Comparison of ENCODE assay signal across 15 mouse cellular contexts in the genomic region with DNA sequence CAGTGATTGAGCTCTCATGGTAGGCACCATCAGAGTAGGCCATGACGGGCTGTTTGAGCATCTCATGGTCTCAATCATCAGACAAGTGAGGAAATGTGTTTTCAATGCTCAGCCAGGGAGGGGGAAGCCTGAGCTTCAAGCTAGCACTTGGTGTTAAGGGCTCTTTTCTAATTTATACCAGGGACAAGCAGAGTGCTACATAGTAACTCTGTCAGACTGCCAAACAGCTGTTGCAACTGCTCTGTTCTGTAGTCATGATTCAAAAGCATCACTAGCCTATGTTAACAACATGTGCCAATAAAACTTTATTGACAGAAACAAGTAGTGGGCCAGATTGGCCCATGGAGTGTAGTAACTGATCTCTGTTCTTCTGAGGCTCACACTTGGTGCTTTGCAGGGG.
"Had no signal": no experiment of that assay in that cellular context is flagged by ENCODE, and none has a peak within 500 bp of the region (broad histone marks: within the 10 kb centered on the region; RNA-seq: fewer than 3 reads in every experiment).

No protein-coding gene starts in this region.

- H3K4me1 ChIP-seq: liver, embryonic 13.5 days; lung, embryonic 15.5 days; megakaryocyte, embryonic 14.5 days; neural tube, embryonic 12.5 days had no signal

- H3K36me3 ChIP-seq: liver, embryonic 13.5 days; lung, embryonic 15.5 days; neural tube, embryonic 12.5 days had no signal

- DNase-seq: kidney, adult 8-10 months; liver; liver, embryonic 13.5 days; liver, postnatal 0 days; lung, postnatal 14 days; retina, postnatal 1 day; right cerebral cortex, postnatal 4 days; spleen, adult 18-20 months; thymus, postnatal 36 days had no signal

- H3K27ac ChIP-seq: left cerebral cortex, adult 2 months; liver, embryonic 13.5 days; lung, embryonic 15.5 days; macrophage; neural tube, embryonic 12.5 days had no signal

- H3K9ac ChIP-seq: liver, embryonic 13.5 days; liver, postnatal 0 days; lung, embryonic 15.5 days; neural tube, embryonic 12.5 days had no signal

- H3K27me3 ChIP-seq: liver, embryonic 13.5 days; lung, embryonic 15.5 days; neural tube, embryonic 12.5 days had no signal

- H3K9me3 ChIP-seq: lung, embryonic 15.5 days; neural tube, embryonic 12.5 days had no signal

- H3K4me3 ChIP-seq: left cerebral cortex, adult 2 months; liver, embryonic 13.5 days; lung, embryonic 15.5 days; megakaryocyte, embryonic 14.5 days; neural tube, embryonic 12.5 days had no signal

- H3K4me2 ChIP-seq: liver, embryonic 13.5 days; lung, embryonic 15.5 days; neural tube, embryonic 12.5 days had no signal

- ATAC-seq: intestine, postnatal 0 days; liver, postnatal 0 days had no signal
